Mouse (Mus musculus) cortical plate, adult 2 months (tissue): ENCODE data around the gene Tlcd2.

Source experiments
- CTCF ChIP-seq: fragments of 200-500 bp; IDR thresholded peaks from 2 replicates; pipeline ENCODE4 v1.5.1; 2011; ENCODE audit warnings: mild to moderate bottlenecking, control low read depth, low read length; ENCODE audit not compliant: insufficient read depth; ENCODE audit errors: extremely low read depth
- POLR2A ChIP-seq: fragments of 200-500 bp; IDR thresholded peaks from 2 replicates; pipeline ENCODE4 v1.6.1; 2011; ENCODE audit warnings: mild to moderate bottlenecking, low read length, control low read depth; ENCODE audit not compliant: insufficient read depth; ENCODE audit errors: extremely low read depth

- TF ChIP-seq POLR2A (no peak), CTCF (no peak)
Observed at GRCm38 (mm10) chr11:75415096-75415495, 46.4 kb upstream of the Tlcd2 start.
